12 mouse cellular contexts compared by ENCODE assay signal in genomic region chr3:3310811-3311210, GRCm38 (mm10).
DNase-seq lines count a peak whose midpoint lies in the region; TF ChIP-seq lines count a peak whose summit lies in the region.
"Had no signal": no experiment of that assay in that cellular context is flagged by ENCODE, and none has a peak within 500 bp of the region (broad histone marks: within the 10 kb centered on the region; RNA-seq: fewer than 3 reads in every experiment).

No protein-coding gene starts in this region.

- no peak overlapping the region for H3K4me3 ChIP-seq in E14TG2a.4 (replicated peaks; ENCODE audit: low read length)
- H3K4me3 ChIP-seq: myocyte had no signal

- intact Hi-C loops in heart, postnatal 14 days (cut with DNase I), result no loop called here
- intact Hi-C loops in left cerebral cortex, postnatal 14 days (cut with DNase I), result no loop called here

- no peaks in the 10 kb centered on the region for H3K36me3 ChIP-seq in E14TG2a.4 (ENCODE audit: insufficient read depth, low read length)

- peaks cover 13% of the 10 kb centered on the region for H3K9me3 ChIP-seq in E14TG2a.4 (ENCODE audit: low read length)

- peak; percentile 19; the same call in 1 of the 2 replicates for TF ChIP-seq CTCF in E14TG2a.4 (conservative IDR thresholded peaks at IDR 0.05; ENCODE audit: low read length)

- peak; percentile 50 for DNase-seq in heart, adult 11 months
- DNase-seq in heart, postnatal 14 days, result no peak
- peak; percentile 18 to 40 for DNase-seq in left cerebral cortex, postnatal 14 days (ENCODE audit: low spot score in 2 of 2)
- no peak for DNase-seq in left cerebral cortex, adult 8-10 months (ENCODE audit: low spot score in 2 of 2)
- peak; percentile 1 for DNase-seq in brain, embryonic 18.5 days (ENCODE audit: low read depth, low spot score)
- no peak for DNase-seq in urinary bladder, postnatal 25 days (ENCODE audit: low spot score)
- DNase-seq in cerebellum, adult 9-11 months, result no peak
- DNase-seq: cerebellum, adult 11-12 months; heart, postnatal 36 days; right cerebral cortex, postnatal 14 days had no signal

- peaks cover 15% of the 10 kb centered on the region for H3K4me1 ChIP-seq in E14TG2a.4 (replicated peaks; ENCODE audit: low read depth, low read length)

- no peaks in the 10 kb centered on the region for H3K27me3 ChIP-seq in E14TG2a.4 (ENCODE audit: insufficient read depth, low read length)

Comparison
In these comparisons a context has a peak if more than half of its experiments do, and no peak if none do; other contexts are left out.
1. DNase-seq: peak in heart, adult 11 months (single experiment), left cerebral cortex, postnatal 14 days (2 of 2) and brain, embryonic 18.5 days (single experiment); none in heart, postnatal 14 days (0 of 2), left cerebral cortex, adult 8-10 months (0 of 2), urinary bladder, postnatal 25 days (single experiment) and cerebellum, adult 9-11 months (single experiment).